Mouse (Mus musculus) brain, embryonic 14.5 days (tissue): ENCODE results near the gene Oaz2.

Source experiments
- CTCF ChIP-seq: fragments of 200-500 bp; IDR thresholded peaks from 2 replicates; pipeline ENCODE4 v1.5.1; 2012; ENCODE audit warnings: inconsistent platforms, mild to moderate bottlenecking, moderate library complexity, borderline replicate concordance; ENCODE audit not compliant: insufficient read depth, insufficient read length; ENCODE audit errors: extremely low read depth
- POLR2A ChIP-seq: fragments of 200-500 bp; IDR thresholded peaks from 2 replicates; pipeline ENCODE4 v1.6.1; 2012; ENCODE audit warnings: mild to moderate bottlenecking, inconsistent platforms, borderline replicate concordance; ENCODE audit not compliant: poor library complexity, insufficient read depth, insufficient read length, severe bottlenecking; ENCODE audit errors: extremely low read depth

- TF ChIP-seq POLR2A (no peak), CTCF (no peak)
These were observed 67.1 kb downstream of the Oaz2 start for GRCm38 (mm10) chr9:65734931-65735330.
